Mouse (Mus musculus) CD4-positive helper T cell, adult 2 months (primary cell): ENCODE data around the gene Dhx9.

Experiments used
- DNase-seq: peaks from one replicate; pipeline ENCODE4 v3.0.0-alpha.2; 2012; ENCODE audit warnings: low read depth, missing footprints, low spot score

The Dhx9 gene

GRCm38 (mm10) chr1:153486120-153486519 lies 1.3 kb downstream of the Dhx9 start:
- DNase-seq = peak; percentile 8

DNA sequence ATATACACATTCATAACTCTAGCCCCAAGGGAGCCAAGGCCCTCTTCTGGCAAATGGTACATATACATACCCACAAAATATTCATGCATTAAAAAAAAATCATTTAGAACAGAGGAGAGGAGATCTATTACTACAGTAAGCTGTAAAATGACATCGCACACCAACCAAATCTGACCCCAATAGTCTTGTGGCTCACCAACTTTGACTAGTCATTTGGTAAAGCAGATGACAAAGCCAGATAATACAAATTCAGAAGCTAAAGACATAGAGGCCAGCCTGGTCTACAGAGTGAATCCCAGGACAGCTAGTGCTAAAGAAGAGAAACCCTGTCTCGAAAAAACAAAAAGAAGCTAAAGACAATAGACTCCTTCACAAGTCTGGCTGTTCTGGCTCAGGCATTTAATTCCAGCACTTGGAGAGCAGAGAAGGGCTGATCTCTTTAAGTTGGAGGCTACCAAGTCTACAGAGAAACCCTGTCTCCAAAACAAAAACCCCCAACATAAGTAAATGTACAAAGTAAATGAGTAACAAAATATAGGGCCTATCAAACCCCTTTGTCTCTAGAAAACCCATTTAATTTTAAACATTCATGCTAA lies 2.2 kb downstream of the Dhx9 start:
- DNase-seq = peak; percentile 17

DNA sequence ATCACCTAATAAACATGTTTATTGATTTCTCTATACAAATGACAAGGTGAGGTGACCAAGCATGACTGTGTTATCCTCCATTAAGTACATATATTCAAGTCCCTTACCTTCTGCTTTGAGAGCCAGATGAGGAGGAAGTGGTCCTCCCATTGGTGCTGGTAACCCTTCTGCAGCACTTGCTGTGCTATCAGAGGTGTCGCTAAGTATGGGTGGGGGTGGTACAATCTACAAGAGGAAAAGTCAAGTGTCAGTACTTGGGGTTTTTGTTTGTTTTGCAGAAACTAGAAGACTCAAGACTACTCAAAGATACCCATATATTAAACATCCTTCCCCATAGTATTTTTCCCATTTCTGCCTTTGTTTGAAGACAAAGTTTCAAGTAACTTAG lies 6.4 kb downstream of the Dhx9 start:
- DNase-seq = no peak

DNA sequence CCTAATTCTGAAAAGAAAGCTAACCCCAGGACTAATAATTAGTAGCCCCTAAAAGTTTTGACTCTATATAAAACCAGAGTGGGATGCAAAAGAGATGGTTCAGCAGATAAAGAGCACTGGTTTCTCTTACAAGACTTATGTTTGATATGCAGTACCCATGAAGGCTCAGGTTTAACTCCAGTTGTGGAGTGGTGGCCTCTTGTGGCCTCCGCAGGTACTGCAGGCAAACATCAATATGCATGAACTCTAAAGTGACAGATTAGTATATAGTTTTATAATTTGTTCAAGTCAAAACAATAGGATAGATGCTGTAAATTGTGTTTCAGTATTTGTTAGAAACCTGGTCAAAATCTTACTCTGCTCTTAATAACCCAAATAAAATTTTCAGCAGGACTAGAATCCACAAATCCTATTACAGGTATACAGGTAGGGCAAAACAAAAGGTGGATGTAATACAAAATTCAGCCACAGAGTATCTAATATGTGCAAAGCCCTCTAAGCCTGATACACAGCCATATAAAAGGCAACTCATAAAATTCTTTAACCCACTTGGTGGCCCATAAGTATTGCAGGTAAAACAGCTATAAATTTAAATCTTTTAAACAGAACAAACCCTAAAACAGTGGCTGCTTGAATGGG lies 7.0 kb downstream of the Dhx9 start:
- DNase-seq = peak; percentile 74

DNA sequence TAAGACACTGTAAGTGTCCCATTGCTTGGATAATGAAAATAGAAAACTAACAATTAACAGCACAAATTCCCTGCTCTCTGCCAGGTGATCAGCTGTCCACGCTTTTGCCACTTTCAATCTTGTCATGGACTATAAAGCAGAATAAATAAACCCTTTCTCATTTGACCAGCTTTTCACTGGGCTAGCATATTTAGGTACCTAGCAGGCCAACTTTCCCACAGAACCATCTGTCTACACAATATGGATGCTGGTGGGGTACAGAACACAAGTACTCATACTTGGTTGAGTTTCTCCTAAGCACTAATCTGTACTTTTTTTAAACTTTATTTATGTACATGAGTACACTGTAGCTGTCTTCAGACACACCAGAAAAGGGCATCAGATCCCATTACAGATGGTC lies 8.2 kb downstream of the Dhx9 start:
- DNase-seq = no peak

- no peak for DNase-seq
These were observed 25.7 kb downstream of the Dhx9 start for GRCm38 (mm10) chr1:153461796-153462195.

- DNase-seq = no peak
These were observed 31.3 kb downstream of the Dhx9 start for GRCm38 (mm10) chr1:153456137-153456536.

DNA sequence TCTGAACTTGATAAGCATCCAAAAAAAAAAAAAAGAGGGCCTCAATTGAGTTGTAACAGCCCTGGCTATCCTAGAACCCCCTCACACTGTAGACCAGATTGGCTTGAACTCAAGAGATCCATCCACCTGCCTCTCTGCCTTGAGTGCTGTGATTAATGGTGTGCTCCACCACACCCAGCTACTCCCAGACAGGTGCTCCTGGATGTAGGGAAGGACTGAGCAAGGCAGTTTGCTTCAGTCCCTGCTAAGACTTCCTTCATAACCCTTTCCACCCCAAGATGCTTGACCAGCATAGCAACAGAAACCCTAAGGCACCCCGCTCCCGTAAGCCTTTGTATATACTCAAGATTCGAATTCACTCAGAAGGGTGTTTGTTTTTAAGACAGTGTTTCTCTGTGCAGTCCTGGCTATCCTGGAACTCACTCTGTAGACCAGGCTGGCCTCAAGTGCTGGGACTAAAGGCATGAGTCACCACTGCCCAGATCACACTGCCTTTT lies 34.3 kb downstream of the Dhx9 start:
- no peak for DNase-seq

- peak; percentile 44 for DNase-seq
These were observed 36.0 kb downstream of the Dhx9 start for GRCm38 (mm10) chr1:153451237-153452154.

DNA sequence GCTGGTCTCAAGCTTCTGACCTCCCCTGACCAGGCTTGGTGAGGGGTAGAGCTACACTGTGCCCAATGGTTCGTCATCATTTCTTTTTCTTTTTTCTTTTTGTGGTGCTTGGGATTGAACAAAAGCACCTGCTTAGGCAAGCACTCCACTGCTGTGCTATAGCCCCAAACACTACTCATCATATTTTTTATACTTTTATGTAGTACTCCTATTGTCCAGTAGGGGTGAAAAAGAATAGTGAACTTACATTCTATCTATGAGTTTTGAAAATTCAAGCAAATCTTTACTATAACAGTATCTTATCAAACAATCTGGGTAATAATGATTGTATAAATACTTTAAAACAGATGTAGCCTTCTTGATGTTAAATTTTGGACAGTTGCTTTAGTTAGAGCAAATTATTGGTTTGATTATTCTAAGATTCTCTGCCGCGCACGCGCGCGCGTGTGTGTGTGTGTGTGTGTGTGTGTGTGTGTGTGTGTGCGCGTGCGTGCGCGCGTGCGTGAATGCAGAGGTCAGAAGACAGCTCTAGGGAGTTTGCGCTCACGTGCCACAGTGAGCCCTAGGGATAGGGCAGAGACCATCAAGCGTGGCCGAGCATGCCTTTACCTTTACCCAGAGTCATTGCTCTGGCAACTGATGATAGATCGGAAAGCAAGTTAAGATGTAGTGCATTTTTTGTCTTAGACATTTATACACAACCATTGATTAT lies 41.2 kb downstream of the Dhx9 start:
- DNase-seq = no peak

- DNase-seq = no peak
These were observed 43.8 kb downstream of the Dhx9 start for GRCm38 (mm10) chr1:153443632-153444031.

GRCm38 (mm10) chr1:153443019-153443418 lies 44.4 kb downstream of the Dhx9 start:
- no peak for DNase-seq

DNA sequence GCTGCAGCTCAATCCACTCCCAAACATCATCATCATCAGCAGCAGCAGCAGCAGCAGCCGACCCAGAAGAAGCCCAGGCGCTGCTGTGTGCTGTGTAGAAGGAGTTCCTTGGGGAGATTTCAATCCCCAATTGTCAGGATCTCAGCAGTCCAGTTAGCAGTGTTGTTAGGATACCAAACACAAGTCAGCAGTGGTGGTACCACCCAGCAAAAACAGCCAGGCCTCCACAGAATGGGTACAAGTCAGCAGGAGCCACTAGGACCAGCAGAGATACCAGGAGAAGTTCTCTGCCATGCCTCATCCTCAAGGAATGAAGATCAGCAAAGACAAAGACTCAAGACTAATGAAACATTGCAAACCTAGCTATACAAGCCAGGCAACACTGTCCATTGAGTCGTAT lies 45.8 kb downstream of the Dhx9 start:
- no peak for DNase-seq

DNA sequence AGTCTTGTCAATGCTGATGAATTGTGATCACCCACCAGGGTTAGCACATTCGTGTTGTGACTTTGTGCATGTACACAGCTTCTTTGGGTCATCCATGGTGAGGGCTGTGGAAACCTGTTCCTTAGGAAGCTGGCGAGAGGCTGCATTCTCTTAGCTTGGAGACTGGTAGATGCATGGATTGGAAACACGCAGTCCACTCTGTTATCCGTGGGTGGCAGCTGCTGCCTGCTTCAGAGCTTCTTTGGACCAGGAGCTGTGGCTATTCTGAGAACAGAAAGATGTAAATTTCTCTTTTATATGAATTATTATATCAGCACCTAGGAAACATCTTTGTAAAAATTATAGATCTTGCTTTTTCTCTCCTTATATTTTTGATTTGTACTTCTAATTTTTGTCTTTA lies 46.7 kb downstream of the Dhx9 start:
- no peak for DNase-seq

- DNase-seq = no peak
These were observed 49.9 kb downstream of the Dhx9 start for GRCm38 (mm10) chr1:153437536-153437935.

- DNase-seq = no peak
These were observed 53.4 kb downstream of the Dhx9 start for GRCm38 (mm10) chr1:153433851-153434589.

DNA sequence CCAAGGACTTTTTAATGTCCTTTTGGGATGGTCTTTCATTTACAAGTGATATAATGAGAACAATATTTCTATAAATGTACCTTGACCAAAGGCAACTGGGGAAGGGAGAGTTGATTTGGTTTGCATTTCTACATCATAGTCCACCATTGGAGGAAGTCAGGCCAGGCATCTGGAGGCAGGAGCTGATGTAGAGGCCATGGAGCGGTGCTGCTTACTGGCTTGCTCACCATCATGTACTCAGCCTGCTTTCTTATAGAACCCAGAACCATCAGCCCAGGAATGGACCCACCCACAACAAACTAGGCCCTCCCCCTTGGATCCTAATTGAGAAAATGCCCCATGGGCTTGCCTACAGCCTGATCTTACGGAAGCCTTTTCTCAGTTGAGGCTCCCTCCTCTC lies 55.1 kb downstream of the Dhx9 start:
- DNase-seq = no peak

DNA sequence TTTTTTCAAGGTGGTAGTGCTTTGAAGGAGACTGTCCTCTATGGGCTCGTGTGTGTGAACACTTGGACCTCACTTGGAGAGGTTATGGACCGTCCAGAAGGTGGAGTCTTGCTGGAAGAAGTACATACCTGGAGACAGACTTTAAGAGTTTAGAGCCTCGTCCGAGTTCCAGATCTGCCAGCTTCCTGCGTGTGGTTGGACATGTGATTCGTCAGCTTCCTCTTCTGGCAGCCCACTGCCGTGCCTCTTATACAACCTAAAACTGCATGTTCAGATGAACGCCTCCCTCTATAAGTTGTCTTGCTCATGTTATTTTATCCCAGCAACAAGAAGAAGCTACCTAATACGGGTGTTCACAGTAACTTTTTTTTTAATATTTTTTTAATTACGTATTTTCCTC lies 55.8 kb downstream of the Dhx9 start:
- no peak for DNase-seq

DNA sequence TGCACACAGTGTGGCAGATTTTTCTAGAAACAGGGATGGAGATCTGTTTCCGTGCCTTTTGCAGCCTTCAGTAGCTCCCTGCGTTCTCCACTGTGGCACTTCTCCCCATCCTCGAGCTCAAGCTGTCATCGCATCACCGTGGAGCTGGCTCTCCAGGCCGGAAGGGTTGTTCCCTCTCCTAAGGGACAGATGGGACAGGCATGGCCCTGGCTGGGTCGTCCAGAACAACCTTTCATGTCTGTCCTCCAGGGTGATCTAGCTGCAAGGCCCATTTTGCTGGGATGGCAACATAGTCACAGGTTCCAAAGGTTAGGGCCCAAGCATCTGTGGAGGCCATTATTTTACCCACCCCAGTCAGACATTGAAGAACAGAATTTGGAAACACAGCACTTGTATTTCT lies 56.3 kb downstream of the Dhx9 start:
- no peak for DNase-seq

DNA sequence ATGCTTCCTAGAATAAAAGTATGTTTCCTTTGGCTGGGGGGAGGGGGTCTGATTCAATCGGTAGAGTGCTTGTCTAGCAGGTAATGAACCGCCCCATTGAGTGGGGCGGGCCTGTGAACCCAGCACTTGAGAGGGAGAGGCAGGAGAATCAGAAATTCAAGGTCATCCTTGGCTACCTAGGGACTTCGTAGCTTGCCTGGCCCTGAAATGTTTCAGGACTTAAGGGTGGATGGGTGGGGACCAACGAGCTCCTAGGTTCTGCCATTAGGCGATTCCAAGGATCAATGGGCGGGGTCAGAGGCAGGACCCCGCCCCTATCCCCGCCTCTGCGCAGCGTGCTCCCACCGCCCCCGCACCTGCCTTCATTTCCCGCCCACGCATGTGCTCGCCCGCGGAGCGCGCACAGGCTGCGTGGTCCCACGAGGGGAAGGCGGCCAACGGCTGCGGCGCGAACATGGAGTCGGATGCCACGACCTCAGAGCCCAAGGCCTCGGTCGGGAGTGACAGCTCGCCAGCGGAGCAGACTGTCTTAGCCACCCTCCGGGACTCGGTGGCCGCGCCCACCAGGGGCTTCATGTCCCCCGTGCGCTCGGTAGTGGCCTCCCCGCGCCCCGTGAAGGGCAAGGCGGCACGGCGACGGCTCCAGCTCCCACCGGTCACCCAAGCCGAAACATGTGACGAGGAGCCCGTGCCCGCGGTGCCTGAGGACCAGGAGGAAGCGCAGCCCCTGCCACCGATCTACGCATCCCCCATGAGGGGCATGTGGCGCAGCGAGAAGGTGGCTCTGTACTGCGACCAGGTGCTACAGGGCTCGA lies 62.5 kb downstream of the Dhx9 start, which contains the start of gene Shcbp1l:
Shcbp1l (plus strand) TSS at position 393 of the 815 bp plus-strand sequence.
- DNase-seq = peak; percentile 86
